Mouse (Mus musculus) layer of hippocampus, adult 9-10 months (tissue): ENCODE measurements around the gene Btn1a1.

ENCODE experiments used
- DNase-seq: peaks from one replicate; pipeline ENCODE4 v3.0.0; 2022; ENCODE audit warnings: low spot score

Btn1a1 gene

GRCm38 (mm10) chr13:23422351-23422750 lies 43.4 kb downstream of the Btn1a1 start:
- no peak for DNase-seq

GRCm38 (mm10) chr13:23412630-23413521 lies 52.8 kb downstream of the Btn1a1 start:
- DNase-seq: no peak

DNA sequence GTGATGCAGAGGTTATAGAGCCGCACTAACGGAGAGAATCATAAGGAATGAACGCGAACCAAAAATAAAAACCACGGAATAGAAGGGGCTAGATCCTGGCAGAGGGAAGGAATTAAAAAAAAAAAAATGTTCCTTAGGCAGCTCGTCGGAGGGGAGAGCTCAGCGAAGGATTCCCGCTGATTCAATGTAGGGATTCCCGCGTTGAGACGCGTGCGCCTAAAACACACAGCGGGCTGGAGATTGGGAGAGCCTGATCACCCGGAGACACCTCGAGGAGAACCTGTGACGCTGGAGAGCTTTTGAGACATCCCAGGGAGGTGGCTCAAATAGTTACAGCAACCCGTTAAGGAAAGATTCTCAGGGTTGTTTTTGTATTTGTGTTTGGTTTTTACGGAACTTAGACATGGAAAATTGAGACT lies 53.5 kb downstream of the Btn1a1 start:
- DNase-seq: no peak

DNA sequence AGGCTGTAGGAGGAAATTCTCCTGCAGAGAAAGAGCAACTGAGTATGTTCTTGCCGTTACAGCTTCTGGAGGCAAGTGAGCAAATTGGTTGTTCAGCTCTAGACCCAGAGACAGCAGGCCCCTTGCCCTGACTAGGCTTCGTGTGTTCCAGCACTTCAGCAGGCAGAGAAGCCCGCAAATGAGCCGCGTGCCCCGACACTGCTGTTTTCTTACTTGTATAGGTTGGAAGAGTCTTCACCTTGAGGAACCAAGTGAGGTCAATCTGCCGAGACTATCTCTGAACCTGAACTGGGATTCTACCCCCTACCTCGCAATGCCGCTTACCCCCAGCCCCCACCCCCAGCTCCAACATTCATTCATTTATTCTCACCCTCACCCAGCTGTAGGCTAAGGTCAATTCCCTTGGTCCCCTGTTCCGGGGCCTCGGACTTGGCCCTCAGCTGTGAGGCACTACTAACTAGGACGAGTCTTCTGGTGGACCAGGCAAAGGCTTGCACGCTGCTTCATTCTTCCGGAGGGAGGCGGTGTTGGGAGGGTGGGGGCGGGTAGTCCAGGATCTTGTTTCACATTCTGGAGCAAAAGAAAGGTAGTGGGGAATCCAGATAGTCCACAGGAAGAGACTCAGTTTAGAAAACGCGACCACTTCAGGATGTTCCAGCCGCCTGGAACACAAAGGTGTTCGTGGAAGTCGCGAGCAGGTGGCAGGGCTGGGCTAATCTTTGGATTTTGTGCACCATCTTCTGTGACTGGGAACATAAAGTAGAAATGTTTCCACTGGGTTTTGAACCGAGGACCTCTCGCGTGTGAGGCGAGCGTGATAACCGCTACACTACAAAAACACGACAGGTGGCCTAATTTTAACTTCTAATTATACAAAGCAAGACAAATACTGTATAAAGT lies 54.1 kb downstream of the Btn1a1 start:
- DNase-seq: no peak

- DNase-seq: no peak
Observed at GRCm38 (mm10) chr13:23410632-23411031, 55.1 kb downstream of the Btn1a1 start.
